Mouse (Mus musculus) adrenal gland (tissue): ENCODE measurements around the gene Sbno2.

ENCODE experiments used
- intact Hi-C: fragments of 180-260 bp; cut with DNase I; formaldehyde crosslinking; loops from one replicate; pipeline ENCODE4 v1.15.1; 2025

Sbno2 gene

DNA sequence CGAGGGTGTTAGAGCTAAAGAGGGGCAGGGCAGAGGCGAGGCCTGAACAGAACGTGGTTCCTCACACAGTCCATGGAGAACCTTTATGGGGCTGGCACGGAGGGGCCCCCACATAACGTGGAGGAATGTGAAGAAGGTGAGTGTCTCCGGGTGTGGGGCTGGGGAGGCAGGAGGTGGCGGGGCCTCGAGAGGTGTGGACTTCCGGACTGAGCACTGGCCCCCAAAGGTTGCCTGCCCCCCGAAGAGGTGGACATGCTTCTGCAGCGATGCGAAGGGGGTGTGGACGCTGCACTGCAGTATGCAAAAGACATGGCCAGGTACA lies 84.1 kb downstream of the Sbno2 start:
- intact Hi-C loops, result no loop called here

DNA sequence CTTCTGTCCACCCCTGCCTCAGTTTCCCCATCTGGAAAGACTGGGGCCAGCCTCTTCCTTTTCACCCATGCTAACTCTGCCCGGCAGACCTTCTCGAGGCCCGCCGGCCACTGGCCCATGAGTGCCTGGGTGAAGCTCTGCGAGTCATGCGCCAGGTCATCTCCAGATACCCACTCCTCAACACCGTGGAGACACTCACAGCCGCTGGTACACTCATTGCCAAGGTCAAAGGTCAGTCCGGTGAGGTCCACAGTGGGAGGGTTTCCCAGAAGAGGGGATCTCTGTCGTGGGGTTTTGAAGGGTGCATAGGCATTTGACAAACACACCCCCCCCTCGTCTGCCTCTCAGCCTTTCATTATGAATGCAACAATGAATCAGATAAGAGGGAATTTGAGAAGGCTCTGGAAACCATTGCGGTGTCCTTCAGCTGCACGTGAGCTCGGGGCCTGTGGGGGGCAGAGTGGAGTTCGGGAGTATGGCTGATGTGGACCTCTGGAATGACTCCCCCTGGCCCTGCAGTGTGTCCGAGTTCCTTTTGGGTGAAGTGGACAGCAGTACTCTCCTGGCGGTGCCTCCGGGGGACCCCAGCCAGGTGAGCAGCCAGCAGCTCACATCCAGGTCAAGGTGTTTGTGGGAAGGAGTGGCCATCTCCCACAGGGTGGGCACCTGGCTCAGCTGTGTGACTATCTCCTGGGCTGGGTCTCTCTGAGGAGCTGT lies 84.6 kb downstream of the Sbno2 start:
- intact Hi-C loops, result no loop called here

DNA sequence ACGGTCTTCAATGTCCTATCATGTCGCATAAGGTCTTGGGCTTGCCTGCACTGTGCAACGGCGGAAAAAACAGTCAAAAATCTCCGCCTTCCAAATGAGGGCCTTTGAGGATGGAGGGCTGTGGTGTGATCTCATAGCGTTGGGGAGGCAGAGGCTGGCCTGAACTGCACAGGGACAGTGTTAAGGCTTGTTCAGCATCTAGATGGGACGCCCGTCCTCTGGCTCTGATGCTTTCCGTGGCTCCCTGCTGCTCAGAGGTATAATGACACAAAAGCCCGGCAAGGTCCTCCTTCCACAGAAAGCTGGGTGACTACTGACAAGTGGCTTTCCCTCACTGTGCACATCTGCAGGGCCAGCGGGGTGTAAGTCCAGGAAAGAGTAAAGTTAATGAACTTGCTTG lies 85.2 kb downstream of the Sbno2 start:
- intact Hi-C loops, result no loop called here

DNA sequence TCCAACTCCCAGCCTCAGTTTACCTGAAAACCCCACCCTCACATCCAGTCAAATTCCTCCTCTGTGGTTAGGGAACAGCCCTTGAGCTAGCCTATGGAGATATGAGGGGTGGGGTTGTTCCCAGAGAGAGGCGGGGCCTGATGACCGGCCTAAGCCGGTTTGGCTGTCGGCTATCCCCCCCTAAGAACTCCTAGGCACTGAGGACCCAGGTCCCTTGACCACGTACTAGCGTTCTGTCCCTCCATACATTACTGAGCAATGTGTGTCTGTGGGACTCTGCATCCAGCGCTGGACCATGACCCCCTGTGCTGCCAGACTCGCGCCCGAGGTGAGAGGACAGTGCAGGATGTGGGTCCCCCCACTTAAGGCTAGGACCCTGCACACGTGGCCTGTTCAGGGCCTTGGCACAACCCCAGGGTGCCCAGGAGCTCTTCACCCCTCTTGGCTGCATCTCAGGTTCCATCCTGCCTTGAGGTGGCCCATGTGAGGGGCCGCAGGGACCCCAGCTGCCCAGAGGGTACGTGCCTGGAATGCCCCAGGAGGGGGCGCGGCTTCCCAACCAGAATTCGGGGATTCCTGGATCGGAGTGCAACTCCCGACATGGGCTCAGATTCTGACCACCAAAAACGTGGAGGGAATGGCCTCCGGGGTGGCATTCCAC lies 85.8 kb downstream of the Sbno2 start:
- intact Hi-C loops, result no loop called here

DNA sequence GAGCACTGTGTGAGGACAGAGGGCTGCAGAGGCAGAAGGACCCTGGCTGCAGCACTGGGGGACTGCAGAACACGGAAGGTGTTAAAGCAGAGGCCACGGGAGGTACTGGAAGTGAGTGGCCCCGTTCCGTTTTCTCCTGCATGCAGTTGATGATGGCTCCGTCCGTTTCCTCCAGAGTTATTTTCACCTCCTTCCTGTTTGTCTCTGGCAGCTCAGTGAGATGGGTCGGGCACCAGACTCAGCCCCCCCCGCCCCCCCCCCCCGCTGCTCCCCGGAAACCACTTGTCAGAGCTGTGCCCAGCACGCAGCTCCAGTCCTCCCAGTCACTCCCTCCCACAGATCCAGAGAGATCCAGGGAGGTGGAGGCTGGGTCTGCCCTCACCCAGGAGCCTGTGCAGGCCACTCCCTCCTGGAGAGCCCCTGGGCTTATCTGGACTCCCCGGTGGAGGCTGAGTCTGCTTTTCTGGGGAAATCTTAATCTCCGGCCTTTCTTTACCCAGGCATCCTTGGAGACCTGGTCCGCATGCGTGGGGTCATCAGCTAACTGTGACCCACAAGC lies 86.6 kb downstream of the Sbno2 start:
- intact Hi-C loops, result no loop called here

DNA sequence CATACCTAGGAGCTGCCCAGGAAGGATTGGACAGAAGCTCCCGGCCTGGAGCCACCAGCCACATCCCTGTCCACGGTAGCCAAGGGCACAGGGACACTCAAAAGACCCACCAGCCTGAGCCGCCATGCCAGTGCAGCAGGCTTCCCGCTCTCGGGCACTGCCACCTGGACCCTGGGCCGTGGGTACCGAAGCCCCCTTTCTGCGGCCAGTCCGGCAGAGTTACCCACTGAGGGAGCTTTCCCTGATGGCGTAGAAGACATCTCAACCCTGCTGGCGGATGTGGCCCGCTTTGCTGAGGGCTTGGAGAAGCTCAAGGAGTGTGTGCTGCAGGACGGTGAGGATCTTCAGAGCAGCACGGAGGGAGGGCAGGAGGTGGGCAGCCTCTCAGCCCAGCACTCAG lies 87.6 kb downstream of the Sbno2 start:
- intact Hi-C loops, result no loop called here

DNA sequence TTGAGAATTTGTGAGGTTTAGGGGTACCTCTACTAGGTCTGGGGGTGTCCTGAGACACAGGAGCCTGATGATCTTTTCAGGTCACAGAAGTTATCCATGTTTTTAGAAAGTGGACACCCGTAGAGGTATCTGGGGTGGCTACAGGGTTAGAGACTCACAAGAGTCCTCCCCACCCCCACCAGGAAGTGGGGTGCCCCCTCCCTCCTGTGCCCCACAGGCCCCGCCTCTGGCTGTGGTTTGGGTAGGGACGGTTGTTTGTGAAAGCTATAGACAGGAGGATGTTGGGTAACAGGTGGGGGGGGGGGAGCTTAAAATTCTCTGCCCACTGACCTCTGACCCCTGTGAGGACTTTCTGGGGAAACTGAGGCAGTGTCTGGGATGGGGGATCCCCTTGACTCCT lies 88.0 kb downstream of the Sbno2 start:
- intact Hi-C loops, result no loop called here

DNA sequence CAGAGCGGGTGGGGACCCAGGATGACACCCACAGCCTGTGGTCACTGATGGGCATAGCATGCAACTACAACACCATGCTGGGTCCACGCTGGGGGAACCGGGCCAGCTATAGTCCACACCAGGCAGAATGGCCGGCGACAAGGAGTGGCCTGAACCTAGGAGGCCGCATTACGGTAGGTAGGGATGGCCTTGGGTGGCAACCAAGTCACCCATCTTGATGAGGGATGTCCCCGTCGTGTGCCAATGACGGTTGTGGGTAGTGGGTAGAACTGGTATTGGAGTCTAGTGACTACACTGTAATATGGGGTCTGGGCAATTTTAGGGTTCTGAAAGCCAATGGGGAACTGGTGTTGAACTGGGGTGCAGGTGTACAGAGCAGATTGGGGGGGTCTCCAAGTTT lies 88.4 kb downstream of the Sbno2 start:
- intact Hi-C loops, result no loop called here

DNA sequence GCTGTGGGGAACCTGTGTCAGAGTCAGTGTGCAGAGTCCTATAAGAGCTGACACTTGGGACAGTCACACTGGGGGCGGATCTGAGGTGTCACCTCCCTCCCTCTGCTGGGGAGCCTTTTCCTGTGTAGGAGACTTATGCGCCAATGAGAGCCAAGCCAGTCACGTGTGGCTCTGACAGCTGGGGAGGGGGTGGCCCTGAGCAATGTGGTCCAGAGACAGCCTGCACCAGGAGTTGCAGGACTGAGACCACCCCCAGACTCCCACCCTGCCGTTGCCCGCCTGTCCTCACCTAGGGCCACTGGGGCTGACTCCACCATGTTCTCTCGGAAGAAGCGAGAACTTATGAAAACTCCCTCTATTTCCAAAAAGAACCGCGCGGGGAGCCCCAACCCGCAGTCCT lies 88.9 kb downstream of the Sbno2 start, which contains the start of gene Arhgap45:
Gene Arhgap45, plus strand, starts transcription at position 143 of the 400 bp plus-strand sequence.
- intact Hi-C loops, result no loop called here

DNA sequence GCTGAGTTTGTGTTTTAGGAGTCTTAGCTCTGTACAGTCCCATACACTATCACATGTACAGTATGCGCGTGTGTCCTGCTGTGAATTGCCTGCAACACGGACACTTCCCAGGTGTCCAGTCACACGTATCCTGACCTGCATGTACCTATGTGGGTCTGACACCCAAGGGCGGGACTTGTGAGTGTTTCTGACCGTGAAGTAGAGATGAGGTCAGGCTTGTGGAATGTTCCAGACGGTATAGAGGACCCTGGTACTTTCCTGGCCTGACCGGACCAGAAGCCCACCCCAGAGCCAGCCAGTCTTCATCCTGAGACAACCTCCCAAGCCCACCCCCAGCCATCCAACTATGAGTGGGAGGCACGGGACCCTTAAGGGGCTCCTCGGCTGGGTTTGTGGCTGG lies 89.8 kb downstream of the Sbno2 start:
- intact Hi-C loops, result no loop called here

DNA sequence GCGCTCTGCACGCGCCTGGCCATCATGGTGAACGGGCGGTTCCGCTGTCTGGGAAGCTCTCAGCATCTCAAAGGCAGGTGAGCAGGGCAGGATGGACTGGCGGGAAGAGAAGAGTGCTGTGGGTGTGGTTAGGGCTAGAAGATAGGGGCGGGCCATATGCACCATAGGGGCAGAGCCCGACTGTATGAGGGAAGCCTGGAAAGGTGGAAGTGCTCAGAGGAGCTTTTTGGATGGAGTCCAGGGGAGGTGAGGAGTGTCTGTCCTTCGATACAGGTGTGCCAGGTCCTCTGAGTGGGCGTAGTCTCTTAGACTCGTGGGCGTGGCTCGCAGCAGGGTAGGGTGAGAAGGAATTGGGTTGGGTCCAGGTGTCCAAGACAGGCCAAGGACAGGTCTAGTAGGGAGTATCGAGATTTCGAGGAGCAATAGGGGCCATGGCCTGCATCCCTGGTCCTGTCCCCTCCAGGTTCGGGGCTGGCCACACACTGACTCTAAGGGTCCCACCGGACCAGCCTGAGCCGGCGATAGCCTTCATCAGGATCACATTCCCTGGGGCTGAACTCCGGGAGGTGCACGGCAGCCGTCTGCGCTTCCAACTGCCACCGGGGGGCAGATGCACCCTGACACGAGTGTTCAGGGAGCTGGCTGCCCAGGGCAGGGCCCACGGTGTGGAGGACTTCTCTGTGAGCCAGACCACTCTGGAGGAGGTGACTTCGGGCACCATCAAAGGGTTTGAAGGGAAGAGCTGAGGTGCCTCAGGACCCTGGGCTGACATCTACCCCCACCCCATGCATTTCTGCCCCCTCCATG lies 90.7 kb downstream of the Sbno2 start:
- intact Hi-C loops, result no loop called here

DNA sequence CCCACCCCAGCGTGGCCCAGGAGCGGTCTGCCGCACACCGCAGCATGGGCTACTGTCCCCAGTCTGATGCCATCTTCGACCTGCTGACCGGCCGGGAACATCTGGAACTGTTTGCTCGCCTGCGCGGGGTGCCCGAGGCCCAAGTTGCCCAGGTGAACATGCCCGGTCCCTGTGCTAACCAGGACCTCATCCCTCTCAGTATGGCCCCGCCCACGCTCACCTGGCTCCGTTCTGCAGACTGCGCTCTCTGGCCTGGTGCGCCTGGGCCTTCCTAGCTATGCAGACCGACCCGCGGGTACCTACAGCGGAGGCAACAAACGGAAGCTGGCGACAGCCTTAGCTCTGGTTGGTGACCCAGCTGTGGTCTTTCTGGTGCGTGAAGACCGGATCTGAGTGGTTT lies 91.8 kb downstream of the Sbno2 start:
- intact Hi-C loops, result no loop called here

DNA sequence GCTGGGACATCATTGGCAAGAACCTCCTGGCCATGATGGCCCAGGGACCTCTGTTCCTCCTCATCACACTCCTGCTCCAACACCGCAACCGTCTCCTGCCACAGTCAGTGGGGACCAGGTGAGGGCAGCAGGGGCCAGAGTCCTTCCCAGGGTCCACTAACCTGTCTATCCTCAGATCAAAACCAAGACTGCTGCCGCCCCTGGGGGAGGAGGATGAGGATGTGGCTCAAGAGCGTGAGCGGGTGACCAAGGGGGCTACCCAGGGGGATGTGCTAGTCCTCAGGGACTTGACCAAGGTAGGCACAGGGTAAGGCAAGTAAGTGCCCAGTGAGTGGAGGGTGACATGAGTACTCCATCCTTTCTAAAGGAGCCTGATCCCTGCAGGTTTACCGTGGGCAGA lies 93.6 kb downstream of the Sbno2 start:
- intact Hi-C loops, result no loop called here
